Mouse (Mus musculus): ENCODE results near the gene Fcmr. TPM values are rescaled to one million over a fixed set of nuclear protein-coding genes. Genes with fewer than 3 reads are reported as not detected.

The Fcmr gene
- polyA plus RNA-seq, 1 experiment from 2014 or later = not detected

- no peaks in the 10 kb centered on the region for H3K27me3 ChIP-seq (ENCODE audit: control insufficient read depth, insufficient read depth, low read length)
- no peak overlapping the region for H3K9ac ChIP-seq (ENCODE audit: low read depth, low read length)
- H3K4me1 ChIP-seq (ENCODE audit: control insufficient read depth, insufficient read depth, low read length) = no peaks in the 10 kb centered on the region
- ATAC-seq (ENCODE audit: low FRiP score, low TSS enrichment) = no peak
- H3K4me3 ChIP-seq (ENCODE audit: low read length) = no peak overlapping the region
- H3K4me2 ChIP-seq (replicated peaks; ENCODE audit: low read depth, low read length) = no peak overlapping the region
- no peaks in the 10 kb centered on the region for H3K9me3 ChIP-seq (ENCODE audit: control insufficient read depth, low read length)
- H3K27ac ChIP-seq (ENCODE audit: low read depth, low read length) = no peak overlapping the region
- no peaks in the 10 kb centered on the region for H3K36me3 ChIP-seq (ENCODE audit: control insufficient read depth, insufficient read depth, low read length)
- WGBS = 85% methylated on average over 9 of the region's 9 CpGs
Observed at GRCm38 (mm10) chr1:130854819-130855218, 10.7 kb upstream of the Fcmr start.

- no peak for ATAC-seq (ENCODE audit: low FRiP score, low TSS enrichment)
- H3K27ac ChIP-seq (ENCODE audit: low read depth, low read length) = no peak overlapping the region
- no peaks in the 10 kb centered on the region for H3K4me1 ChIP-seq (ENCODE audit: control insufficient read depth, insufficient read depth, low read length)
- 78% methylated on average over 2 of the region's 2 CpGs for WGBS
- no peaks in the 10 kb centered on the region for H3K36me3 ChIP-seq (ENCODE audit: control insufficient read depth, insufficient read depth, low read length)
- H3K9ac ChIP-seq (ENCODE audit: low read depth, low read length) = no peak overlapping the region
- no peaks in the 10 kb centered on the region for H3K27me3 ChIP-seq (ENCODE audit: control insufficient read depth, insufficient read depth, low read length)
- no peak overlapping the region for H3K4me2 ChIP-seq (replicated peaks; ENCODE audit: low read depth, low read length)
- H3K4me3 ChIP-seq (ENCODE audit: low read length) = no peak overlapping the region
- no peaks in the 10 kb centered on the region for H3K9me3 ChIP-seq (ENCODE audit: control insufficient read depth, low read length)
Observed at GRCm38 (mm10) chr1:130855723-130856122, 9.7 kb upstream of the Fcmr start.

GRCm38 (mm10) chr1:130857456-130857855, 8.0 kb upstream of the Fcmr start:
- H3K4me3 ChIP-seq (ENCODE audit: low read length) = no peak overlapping the region
- no peak overlapping the region for H3K4me2 ChIP-seq (replicated peaks; ENCODE audit: low read depth, low read length)
- 59% methylated on average over 4 of the region's 4 CpGs for WGBS
- H3K27ac ChIP-seq (ENCODE audit: low read depth, low read length) = no peak overlapping the region
- H3K36me3 ChIP-seq (ENCODE audit: control insufficient read depth, insufficient read depth, low read length) = no peaks in the 10 kb centered on the region
- no peaks in the 10 kb centered on the region for H3K4me1 ChIP-seq (ENCODE audit: control insufficient read depth, insufficient read depth, low read length)
- H3K27me3 ChIP-seq (ENCODE audit: control insufficient read depth, insufficient read depth, low read length) = no peaks in the 10 kb centered on the region
- no peak overlapping the region for H3K9ac ChIP-seq (ENCODE audit: low read depth, low read length)
- ATAC-seq (ENCODE audit: low FRiP score, low TSS enrichment) = no peak
- no peaks in the 10 kb centered on the region for H3K9me3 ChIP-seq (ENCODE audit: control insufficient read depth, low read length)

GRCm38 (mm10) chr1:130864238-130864637, 1.2 kb upstream of the Fcmr start:
- Histone ChIP-seq H3K9ac (ENCODE audit: low read depth, low read length) (no peak overlapping the region), H3K27me3 (ENCODE audit: control insufficient read depth, insufficient read depth, low read length) (no peaks in the 10 kb centered on the region), H3K36me3 (ENCODE audit: control insufficient read depth, insufficient read depth, low read length) (no peaks in the 10 kb centered on the region), H3K4me2 (replicated peaks; ENCODE audit: low read depth, low read length) (no peak overlapping the region), H3K27ac (ENCODE audit: low read depth, low read length) (no peak overlapping the region), H3K4me1 (ENCODE audit: control insufficient read depth, insufficient read depth, low read length) (no peaks in the 10 kb centered on the region), H3K9me3 (ENCODE audit: control insufficient read depth, low read length) (no peaks in the 10 kb centered on the region), H3K4me3 (ENCODE audit: low read length) (no peak overlapping the region)
- 79% methylated on average over 4 of the region's 4 CpGs for WGBS
- no peak for ATAC-seq (ENCODE audit: low FRiP score, low TSS enrichment)

- H3K9me3 ChIP-seq (ENCODE audit: control insufficient read depth, low read length) = no peaks in the 10 kb centered on the region
- no peaks in the 10 kb centered on the region for H3K27me3 ChIP-seq (ENCODE audit: control insufficient read depth, insufficient read depth, low read length)
- H3K9ac ChIP-seq (ENCODE audit: low read depth, low read length) = no peak overlapping the region
- H3K36me3 ChIP-seq (ENCODE audit: control insufficient read depth, insufficient read depth, low read length) = no peaks in the 10 kb centered on the region
- 88% methylated on average over 5 of the region's 5 CpGs for WGBS
- no peaks in the 10 kb centered on the region for H3K4me1 ChIP-seq (ENCODE audit: control insufficient read depth, insufficient read depth, low read length)
- ATAC-seq (ENCODE audit: low FRiP score, low TSS enrichment) = no peak
- no peak overlapping the region for H3K4me3 ChIP-seq (ENCODE audit: low read length)
- H3K4me2 ChIP-seq (replicated peaks; ENCODE audit: low read depth, low read length) = no peak overlapping the region
- H3K27ac ChIP-seq (ENCODE audit: low read depth, low read length) = no peak overlapping the region
Observed at GRCm38 (mm10) chr1:130864741-130865140, 728 bp upstream of the Fcmr start.

- Histone ChIP-seq H3K4me2 (replicated peaks; ENCODE audit: low read depth, low read length) (no peak overlapping the region), H3K36me3 (ENCODE audit: control insufficient read depth, insufficient read depth, low read length) (no peaks in the 10 kb centered on the region), H3K27ac (ENCODE audit: low read depth, low read length) (no peak overlapping the region), H3K9ac (ENCODE audit: low read depth, low read length) (no peak overlapping the region), H3K4me1 (ENCODE audit: control insufficient read depth, insufficient read depth, low read length) (no peaks in the 10 kb centered on the region), H3K27me3 (ENCODE audit: control insufficient read depth, insufficient read depth, low read length) (peaks cover 4% of the 10 kb centered on the region), H3K9me3 (ENCODE audit: control insufficient read depth, low read length) (no peaks in the 10 kb centered on the region), H3K4me3 (ENCODE audit: low read length) (no peak overlapping the region)
- 80% methylated on average over 2 of the region's 2 CpGs for WGBS
- no peak for ATAC-seq (ENCODE audit: low FRiP score, low TSS enrichment)
Observed at GRCm38 (mm10) chr1:130872912-130873311, 7.4 kb downstream of the Fcmr start.

- no peak overlapping the region for H3K4me3 ChIP-seq (ENCODE audit: low read length)
- H3K9ac ChIP-seq (ENCODE audit: low read depth, low read length) = no peak overlapping the region
- H3K4me2 ChIP-seq (replicated peaks; ENCODE audit: low read depth, low read length) = no peak overlapping the region
- peak; percentile 44; the same call in 1 of the 2 replicates for ATAC-seq (ENCODE audit: low FRiP score, low TSS enrichment)
- H3K27ac ChIP-seq (ENCODE audit: low read depth, low read length) = no peak overlapping the region
- WGBS = 42% methylated on average over 3 of the region's 3 CpGs
- peaks cover 13% of the 10 kb centered on the region for H3K27me3 ChIP-seq (ENCODE audit: control insufficient read depth, insufficient read depth, low read length)
- no peaks in the 10 kb centered on the region for H3K9me3 ChIP-seq (ENCODE audit: control insufficient read depth, low read length)
- no peaks in the 10 kb centered on the region for H3K4me1 ChIP-seq (ENCODE audit: control insufficient read depth, insufficient read depth, low read length)
- H3K36me3 ChIP-seq (ENCODE audit: control insufficient read depth, insufficient read depth, low read length) = no peaks in the 10 kb centered on the region
Observed at GRCm38 (mm10) chr1:130875139-130875538, 9.7 kb downstream of the Fcmr start.

GRCm38 (mm10) chr1:130875910-130876309, 10.4 kb downstream of the Fcmr start:
- no peak for ATAC-seq (ENCODE audit: low FRiP score, low TSS enrichment)
- 84% methylated on average over 3 of the region's 3 CpGs for WGBS
- H3K27me3 ChIP-seq (ENCODE audit: control insufficient read depth, insufficient read depth, low read length) = peaks cover 15% of the 10 kb centered on the region

GRCm38 (mm10) chr1:130876931-130877509, 11.6 kb downstream of the Fcmr start:
- ATAC-seq (ENCODE audit: low FRiP score, low TSS enrichment) = no peak
- Histone ChIP-seq H3K4me2 (replicated peaks; ENCODE audit: low read depth, low read length) (no peak overlapping the region), H3K9me3 (ENCODE audit: control insufficient read depth, low read length) (no peaks in the 10 kb centered on the region), H3K36me3 (ENCODE audit: control insufficient read depth, insufficient read depth, low read length) (no peaks in the 10 kb centered on the region), H3K27me3 (ENCODE audit: control insufficient read depth, insufficient read depth, low read length) (peaks cover 15% of the 10 kb centered on the region), H3K27ac (ENCODE audit: low read depth, low read length) (no peak overlapping the region), H3K9ac (ENCODE audit: low read depth, low read length) (no peak overlapping the region), H3K4me1 (ENCODE audit: control insufficient read depth, insufficient read depth, low read length) (no peaks in the 10 kb centered on the region), H3K4me3 (ENCODE audit: low read length) (no peak overlapping the region)
- WGBS = 20% methylated on average over 3 of the region's 3 CpGs

More at GRCm38 (mm10) chr1:130875910-130876309, 10.4 kb downstream of the Fcmr start:
- H3K4me3 ChIP-seq (ENCODE audit: low read length) = no peak overlapping the region
- H3K36me3 ChIP-seq (ENCODE audit: control insufficient read depth, insufficient read depth, low read length) = no peaks in the 10 kb centered on the region
- H3K9ac ChIP-seq (ENCODE audit: low read depth, low read length) = no peak overlapping the region
- no peak overlapping the region for H3K4me2 ChIP-seq (replicated peaks; ENCODE audit: low read depth, low read length)
- H3K27ac ChIP-seq (ENCODE audit: low read depth, low read length) = no peak overlapping the region
- H3K9me3 ChIP-seq (ENCODE audit: control insufficient read depth, low read length) = no peaks in the 10 kb centered on the region
- no peaks in the 10 kb centered on the region for H3K4me1 ChIP-seq (ENCODE audit: control insufficient read depth, insufficient read depth, low read length)

All from kidney, embryonic 14.5 days (tissue).